Mouse (Mus musculus): Measurements from ENCODE around the gene Sptlc2.

DNA sequence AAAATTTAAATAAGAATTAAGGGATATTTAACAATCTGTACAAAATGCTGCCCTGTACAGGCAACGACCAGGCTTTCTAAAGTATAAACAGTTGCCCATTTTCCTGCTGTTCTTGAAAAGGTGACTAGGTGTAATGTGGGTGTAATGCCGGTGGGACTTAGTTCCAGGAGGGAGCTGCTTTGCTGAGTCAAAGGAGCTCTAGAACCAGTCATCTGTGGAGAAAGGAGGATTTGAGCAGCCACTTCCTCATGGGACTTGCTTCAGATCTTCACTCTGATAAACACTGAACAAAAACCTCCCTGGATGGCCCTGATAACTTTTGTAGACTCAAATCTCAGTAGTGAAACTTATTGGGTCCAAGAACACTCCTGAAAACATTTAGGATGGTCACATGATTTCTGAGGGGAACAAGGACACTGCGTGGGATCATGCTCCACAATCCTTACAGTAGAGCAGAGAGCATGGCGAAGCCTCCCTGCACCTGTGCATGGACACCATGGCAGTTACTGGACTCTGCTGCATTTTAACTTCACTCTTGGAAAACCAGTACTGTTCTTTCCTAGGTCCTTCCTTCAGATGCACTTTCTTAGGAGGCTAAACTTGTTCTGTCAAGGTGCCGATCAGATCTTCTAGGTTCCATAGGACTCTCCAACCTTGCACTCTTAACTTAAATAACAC, 38.3 kb upstream of the Sptlc2 start:
- TF ChIP-seq CTCF (conservative IDR thresholded peaks at IDR 0.05; ENCODE audit: low read length) (no peak), POU5F1 (IDR thresholded peaks at IDR 0.05; ENCODE audit: borderline replicate concordance, low read length) (no peak)

Data from E14TG2a.4 (cell line).